Mouse (Mus musculus) T-cell, adult 2 months (primary cell): Measurements from ENCODE around the gene Olfr1282.
"Not testable (repeated sequence)": the region's sequence is repeated elsewhere in the genome, so short reads cannot be mapped to it uniquely, and the experiment has no call there.

Experiments used
- DNase-seq: peaks from one replicate; pipeline ENCODE4 v3.0.0; 2022; ENCODE audit warnings: low spot score

Gene Olfr1282

DNA sequence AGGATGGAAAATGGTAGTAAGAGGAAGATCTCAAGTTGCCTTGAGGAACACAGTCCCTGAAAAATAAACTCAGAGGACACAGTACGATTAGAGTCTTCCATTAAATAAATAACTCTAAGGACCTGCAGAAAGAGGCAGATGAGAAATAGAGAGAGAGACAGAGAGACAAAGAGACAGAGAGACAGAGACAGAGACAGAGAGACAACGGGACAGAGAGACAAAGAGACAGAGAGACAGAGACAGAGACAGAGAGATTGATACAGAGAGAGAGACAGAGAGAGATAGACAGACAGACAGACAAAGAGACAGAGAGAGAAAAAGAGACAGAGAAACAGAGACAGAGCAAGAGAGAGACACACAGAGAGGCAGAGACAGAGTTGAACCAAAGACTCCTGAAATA is at the start of gene Olfr1282:
Gene Olfr1282, minus strand, starts transcription at position 101 of the 400 bp plus-strand sequence.
- DNase-seq = no peak

DNA sequence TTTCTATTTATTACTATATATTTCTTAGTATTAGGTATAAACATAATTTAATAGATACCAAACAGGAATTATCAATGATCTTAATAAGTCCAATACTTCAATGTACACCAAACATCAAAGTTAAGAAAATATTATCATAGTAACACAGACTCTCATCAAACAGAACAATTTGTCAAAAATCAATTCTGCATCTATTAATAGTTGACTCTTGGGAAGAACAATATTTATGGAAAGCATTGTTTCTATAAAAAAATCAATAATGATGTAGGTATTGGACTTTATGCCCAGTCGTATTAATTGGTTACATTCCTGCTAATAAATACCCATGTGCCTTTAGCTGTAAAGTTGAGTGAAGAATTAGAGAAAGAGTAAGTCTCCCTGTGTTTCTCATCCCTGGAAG is 39.3 kb upstream of the Olfr1282 start, which contains the start of gene Olfr1284:
Gene Olfr1284, plus strand, starts transcription at position 301 of the 400 bp plus-strand sequence.
- no peak for DNase-seq

GRCm38 (mm10) chr2:111366490-111366889 is 30.6 kb upstream of the Olfr1282 start, which contains the start of gene Olfr1283:
Olfr1283 (plus strand) TSS chr2:111366790.
- no peak for DNase-seq

- DNase-seq = not testable (repeated sequence)
These were observed 2.2 kb downstream of the Olfr1282 start for GRCm38 (mm10) chr2:111333721-111334120.

GRCm38 (mm10) chr2:111326220-111326619 is 9.7 kb downstream of the Olfr1282 start, which contains the start of gene Olfr1281:
Olfr1281 (plus strand) TSS chr2:111326520.
- no peak for DNase-seq

DNA sequence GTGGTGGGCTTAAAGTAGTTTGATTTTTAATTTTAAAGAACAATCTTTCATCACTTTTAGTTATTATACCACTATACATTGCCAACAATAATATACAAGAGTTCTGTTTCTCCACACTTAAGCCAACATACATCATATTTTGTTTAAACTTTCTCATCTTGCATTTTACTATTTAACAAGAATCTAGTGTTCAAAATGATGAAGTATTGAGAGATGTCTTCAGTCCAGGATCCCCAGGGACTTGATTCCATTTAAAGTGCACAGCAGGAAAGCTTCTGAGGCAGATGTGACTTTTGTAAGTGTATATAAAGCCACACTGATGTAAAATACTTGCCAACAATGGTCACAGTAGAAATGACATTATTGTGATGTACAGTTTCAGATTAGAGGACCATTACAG is 22.2 kb downstream of the Olfr1282 start, which contains the start of gene Olfr1280:
Gene Olfr1280, plus strand, starts transcription at position 301 of the 400 bp plus-strand sequence.
- no peak for DNase-seq

- DNase-seq = no peak
These were observed 35.5 kb downstream of the Olfr1282 start, which contains the start of gene Olfr1279 for GRCm38 (mm10) chr2:111300374-111300773. Olfr1279 (plus strand) TSS chr2:111300635.

DNA sequence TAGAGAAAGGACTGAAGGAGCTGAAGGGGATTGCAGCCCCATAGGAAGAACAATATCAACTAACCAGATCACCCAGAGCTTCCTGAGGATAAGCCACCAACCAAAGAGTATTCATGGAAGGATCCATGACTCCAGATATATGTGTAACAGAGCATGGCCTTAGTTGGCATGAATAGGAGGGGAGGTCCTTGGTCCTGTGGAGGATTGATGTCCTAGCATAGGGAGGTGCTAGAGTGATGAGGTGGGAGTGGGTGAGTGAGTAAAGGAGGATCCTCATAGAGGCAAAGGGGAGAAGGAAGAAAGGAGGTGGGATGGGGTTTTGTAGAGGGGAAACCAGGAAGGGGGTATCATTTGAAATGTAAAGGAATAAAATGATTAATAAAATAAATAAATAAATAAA is 37.3 kb downstream of the Olfr1282 start:
- no peak for DNase-seq

DNA sequence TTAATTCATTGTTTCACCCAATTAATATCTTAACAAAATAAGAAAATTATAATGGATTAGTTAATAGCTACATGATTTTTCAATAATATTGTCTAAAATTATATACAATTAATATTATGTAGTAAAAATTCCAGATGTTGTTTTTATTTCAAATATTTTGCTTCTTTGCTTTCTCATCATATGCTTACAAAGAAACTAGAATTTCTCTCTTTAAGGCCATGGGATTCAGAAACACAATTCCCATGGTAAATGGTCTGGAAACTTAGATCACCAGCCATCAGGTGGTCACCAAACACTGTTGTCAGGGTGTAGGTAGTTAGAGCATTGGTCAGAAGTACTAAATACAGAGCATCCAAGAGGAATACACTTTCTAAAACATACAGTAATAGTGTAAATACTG is 46.0 kb downstream of the Olfr1282 start, which contains the start of gene Olfr1278:
Gene Olfr1278, plus strand, starts transcription at position 301 of the 400 bp plus-strand sequence.
- DNase-seq = no peak
